Mouse (Mus musculus): ENCODE results near the gene Hgf. TPM values are rescaled to one million over a fixed set of nuclear protein-coding genes. Genes with fewer than 3 reads are reported as not detected.

The Hgf gene
- polyA plus RNA-seq, 1 experiment: 8.9 TPM

DNA sequence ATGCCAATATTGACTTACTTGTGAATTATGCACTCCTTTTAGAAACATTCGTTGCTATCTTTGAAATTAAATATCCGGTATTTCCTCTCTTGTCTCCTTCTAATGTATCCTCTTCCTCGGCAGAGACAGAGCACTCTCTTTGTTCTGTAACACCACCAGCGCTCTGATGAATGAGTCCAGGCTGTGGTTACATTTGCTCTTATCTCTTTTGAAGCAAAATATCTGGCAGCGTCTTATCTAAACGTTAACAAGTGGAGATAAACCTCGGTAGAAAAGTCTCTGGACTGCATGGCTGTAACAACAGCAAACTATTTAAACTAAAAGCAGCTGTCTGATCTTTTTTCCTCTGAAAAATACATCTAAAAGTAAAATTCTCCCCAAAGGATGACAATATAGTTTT lies 100.7 kb downstream of the Hgf start:
- H3K36me3 ChIP-seq (ENCODE audit: control insufficient read depth, insufficient read depth): no peaks in the 10 kb centered on the region
- H3K79me3 ChIP-seq (ENCODE audit: low read depth): no peaks in the 10 kb centered on the region
- no peak overlapping the region for H3ac ChIP-seq (ENCODE audit: control insufficient read depth, insufficient read length, low read depth)
- H3K79me2 ChIP-seq (ENCODE audit: control insufficient read depth, insufficient read depth): no peaks in the 10 kb centered on the region
- H3K27me3 ChIP-seq (ENCODE audit: control insufficient read depth, insufficient read depth, insufficient read length): no peaks in the 10 kb centered on the region
- no peak overlapping the region for H3K4me3 ChIP-seq (ENCODE audit: insufficient read depth, poor library complexity, severe bottlenecking)
- TF ChIP-seq CEBPB (IDR thresholded peaks at IDR 0.05; ENCODE audit: low read depth) (no peak), FOSL1 (IDR thresholded peaks at IDR 0.05; ENCODE audit: insufficient read depth, low read length, poor library complexity, severe bottlenecking) (no peak), MAX (IDR thresholded peaks at IDR 0.05) (no peak), USF1 (IDR thresholded peaks at IDR 0.05; ENCODE audit: low read depth) (no peak), MYOD1 (IDR thresholded peaks at IDR 0.05; ENCODE audit: control insufficient read depth, insufficient read length, low read depth) (no peak), MYOG (IDR thresholded peaks at IDR 0.05; ENCODE audit: control insufficient read depth, extremely low read depth, insufficient read length) (no peak), CTCF (IDR thresholded peaks at IDR 0.05; ENCODE audit: control insufficient read depth, insufficient read depth, insufficient read length) (no peak)

Other genes starting within 250 kb of the Hgf start
- gene Gm28710, start 238.3 kb downstream of the Hgf start, polyA plus RNA-seq (2012; fragmentation: generic; extraction: Trizol): 0.76 TPM

All from C2C12 (cell line).